Mouse (Mus musculus) thymus, adult 18-20 months (tissue): ENCODE measurements around the gene Tmem229b.
A peak's percentile ranks its signal among the peaks of the same experiment; 100 is the strongest.
"Not testable (repeated sequence)": the region's sequence is repeated elsewhere in the genome, so short reads cannot be mapped to it uniquely, and the experiment has no call there.

Source experiments
- DNase-seq, 2 experiments: peaks; one replicate each; pipeline ENCODE4 v3.0.0; 2022; ENCODE audit warnings: mixed read lengths in 2 of 2

Tmem229b gene

GRCm38 (mm10) chr12:79007126-79007753 lies at the start of gene Tmem229b:
Tmem229b (minus strand) TSS chr12:79007627.
- peak; percentile 16 to 33 for DNase-seq

- no peak for DNase-seq
Measured at GRCm38 (mm10) chr12:79055276-79055675, 47.8 kb upstream of the Tmem229b start.

GRCm38 (mm10) chr12:79052073-79052472 lies 44.6 kb upstream of the Tmem229b start:
- DNase-seq, result no peak

GRCm38 (mm10) chr12:79050545-79051212 lies 43.3 kb upstream of the Tmem229b start:
- DNase-seq, result no peak

GRCm38 (mm10) chr12:79049807-79050206 lies 42.4 kb upstream of the Tmem229b start:
- DNase-seq, result no peak

GRCm38 (mm10) chr12:79048898-79049297 lies 41.5 kb upstream of the Tmem229b start:
- DNase-seq, result no peak

- DNase-seq, result no peak
Measured at GRCm38 (mm10) chr12:79047203-79047602, 39.8 kb upstream of the Tmem229b start.

GRCm38 (mm10) chr12:79046171-79046570 lies 38.7 kb upstream of the Tmem229b start:
- no peak for DNase-seq

- DNase-seq, result no peak
Measured at GRCm38 (mm10) chr12:79044668-79045067, 37.2 kb upstream of the Tmem229b start.

- DNase-seq, result no peak
Measured at GRCm38 (mm10) chr12:79041436-79041835, 34.0 kb upstream of the Tmem229b start.

- no peak for DNase-seq
Measured at GRCm38 (mm10) chr12:79040201-79040827, 32.9 kb upstream of the Tmem229b start.

GRCm38 (mm10) chr12:79039708-79040107 lies 32.3 kb upstream of the Tmem229b start:
- DNase-seq, result no peak

- no peak for DNase-seq
Measured at GRCm38 (mm10) chr12:79035349-79035748, 27.9 kb upstream of the Tmem229b start.

- DNase-seq, result no peak
Measured at GRCm38 (mm10) chr12:79034331-79034730, 26.9 kb upstream of the Tmem229b start.

GRCm38 (mm10) chr12:79028911-79029861 lies 21.8 kb upstream of the Tmem229b start, which contains the start of gene Plekhh1:
Plekhh1 (plus strand) TSS chr12:79029163.
- peak in 1 of 2 experiments; percentile 7 for DNase-seq

- DNase-seq, result not testable (repeated sequence)
Measured at GRCm38 (mm10) chr12:79027526-79027925, 20.1 kb upstream of the Tmem229b start.

- DNase-seq, result peak in 1 of 2 experiments; percentile 9
Measured at GRCm38 (mm10) chr12:79022882-79023281, 15.5 kb upstream of the Tmem229b start.

- no peak for DNase-seq
Measured at GRCm38 (mm10) chr12:79021902-79022301, 14.5 kb upstream of the Tmem229b start.

- DNase-seq, result no peak
Measured at GRCm38 (mm10) chr12:79017994-79018399, 10.6 kb upstream of the Tmem229b start.

GRCm38 (mm10) chr12:79016109-79016508 lies 8.7 kb upstream of the Tmem229b start:
- no peak for DNase-seq

GRCm38 (mm10) chr12:79010569-79010968 lies 3.1 kb upstream of the Tmem229b start:
- no peak for DNase-seq

GRCm38 (mm10) chr12:79006478-79007125 lies 825 bp downstream of the Tmem229b start:
- peak; percentile 43 to 57 for DNase-seq
